Mouse (Mus musculus): Measurements from ENCODE around the gene Tmem248. TPM values are rescaled to one million over a fixed set of nuclear protein-coding genes. Genes with fewer than 3 reads are reported as not detected.

Gene Tmem248
- total and polyA plus RNA-seq, 2 experiments from 2014 or later, result 31.6 to 46.9 TPM

DNA sequence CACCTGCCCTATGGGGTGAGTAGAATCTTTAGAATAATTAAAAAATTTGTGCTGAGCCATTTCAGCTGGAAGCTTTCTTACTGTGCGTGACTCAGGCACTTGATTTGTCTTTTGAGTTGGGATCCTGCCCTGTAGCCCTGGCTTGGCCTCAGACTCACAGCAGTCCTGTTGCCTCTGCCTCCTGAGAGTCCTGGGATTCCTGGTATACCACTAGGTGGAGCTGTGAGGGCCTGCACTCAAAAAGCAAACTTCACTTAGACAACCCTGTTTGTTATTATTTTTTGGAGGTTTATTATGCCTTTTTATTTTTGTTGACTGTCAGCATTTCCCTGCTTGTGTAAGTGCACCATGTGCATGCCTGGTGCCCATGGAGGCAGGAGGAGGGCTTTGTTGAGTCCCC is 50.4 kb downstream of the Tmem248 start:
- WGBS, result 83% methylated on average over 1 of the region's 1 CpGs
- Histone ChIP-seq H3K36me3 (ENCODE audit: insufficient read depth, low read length) (peaks cover 17% of the 10 kb centered on the region), H3K4me1 (ENCODE audit: insufficient read depth, low read length) (no peaks in the 10 kb centered on the region), H3K27me3 (ENCODE audit: insufficient read depth, low read length) (no peaks in the 10 kb centered on the region), H3K27ac (ENCODE audit: low read depth, low read length) (no peak overlapping the region), H3K9me3 (ENCODE audit: low read length) (no peaks in the 10 kb centered on the region), H3K4me2 (ENCODE audit: low read depth, low read length, poor library complexity, severe bottlenecking) (no peak overlapping the region), H3K4me3 (ENCODE audit: low read depth, low read length) (no peak overlapping the region), H3K9ac (replicated peaks; ENCODE audit: low read length, poor library complexity, severe bottlenecking) (no peak overlapping the region)
- DNase-seq (ENCODE audit: low spot score), result peak; percentile 15
- ATAC-seq (ENCODE audit: low FRiP score), result no peak
- peak; percentile 72 for TF ChIP-seq CTCF (IDR thresholded peaks at IDR 0.05)

- Histone ChIP-seq H3K4me3 (ENCODE audit: low read depth, low read length) (no peak overlapping the region), H3K27ac (ENCODE audit: low read depth, low read length) (no peak overlapping the region), H3K36me3 (ENCODE audit: insufficient read depth, low read length) (peaks cover 17% of the 10 kb centered on the region), H3K9me3 (ENCODE audit: low read length) (no peaks in the 10 kb centered on the region), H3K9ac (replicated peaks; ENCODE audit: low read length, poor library complexity, severe bottlenecking) (no peak overlapping the region), H3K4me2 (ENCODE audit: low read depth, low read length, poor library complexity, severe bottlenecking) (no peak overlapping the region), H3K27me3 (ENCODE audit: insufficient read depth, low read length) (no peaks in the 10 kb centered on the region), H3K4me1 (ENCODE audit: insufficient read depth, low read length) (no peaks in the 10 kb centered on the region)
- 85% methylated on average over 11 of the region's 11 CpGs for WGBS
- no peak for TF ChIP-seq CTCF (IDR thresholded peaks at IDR 0.05)
- DNase-seq (ENCODE audit: low spot score), result no peak
- no peak for ATAC-seq (ENCODE audit: low FRiP score)
These were observed 52.1 kb downstream of the Tmem248 start for GRCm38 (mm10) chr5:130268976-130269375.

DNA sequence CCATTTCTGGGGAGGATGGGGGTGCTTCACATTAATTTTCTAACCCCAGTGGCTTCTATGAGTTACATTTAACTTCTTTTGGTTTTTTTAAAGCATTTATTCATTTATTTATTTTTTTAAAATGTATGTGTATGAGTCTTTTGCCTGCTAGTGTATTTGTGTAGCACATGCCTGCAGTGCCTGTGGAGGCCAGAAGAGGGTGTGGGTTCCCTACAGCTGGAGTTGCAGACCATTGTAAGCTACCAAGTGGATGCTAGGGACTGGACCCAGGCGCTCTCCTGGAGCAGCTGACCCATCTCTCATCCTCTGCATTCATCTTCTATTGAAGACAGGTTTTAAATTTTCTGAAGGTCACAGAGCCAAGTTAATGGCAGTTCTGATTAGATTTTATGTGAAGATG is 55.5 kb downstream of the Tmem248 start:
- Histone ChIP-seq H3K4me3 (ENCODE audit: low read depth, low read length) (no peak overlapping the region), H3K27ac (ENCODE audit: low read depth, low read length) (no peak overlapping the region), H3K9ac (replicated peaks; ENCODE audit: low read length, poor library complexity, severe bottlenecking) (no peak overlapping the region), H3K4me1 (ENCODE audit: insufficient read depth, low read length) (no peaks in the 10 kb centered on the region), H3K27me3 (ENCODE audit: insufficient read depth, low read length) (no peaks in the 10 kb centered on the region), H3K36me3 (ENCODE audit: insufficient read depth, low read length) (peaks cover 23% of the 10 kb centered on the region), H3K9me3 (ENCODE audit: low read length) (no peaks in the 10 kb centered on the region), H3K4me2 (ENCODE audit: low read depth, low read length, poor library complexity, severe bottlenecking) (no peak overlapping the region)
- no peak for DNase-seq (ENCODE audit: low spot score)
- no peak for ATAC-seq (ENCODE audit: low FRiP score)
- WGBS, result 100% methylated on average over 1 of the region's 1 CpGs
- peak; percentile 55 for TF ChIP-seq CTCF (IDR thresholded peaks at IDR 0.05)

GRCm38 (mm10) chr5:130273046-130273445 is 56.2 kb downstream of the Tmem248 start:
- Histone ChIP-seq H3K27ac (ENCODE audit: low read depth, low read length) (no peak overlapping the region), H3K27me3 (ENCODE audit: insufficient read depth, low read length) (no peaks in the 10 kb centered on the region), H3K36me3 (ENCODE audit: insufficient read depth, low read length) (peaks cover 20% of the 10 kb centered on the region), H3K4me2 (ENCODE audit: low read depth, low read length, poor library complexity, severe bottlenecking) (no peak overlapping the region), H3K9me3 (ENCODE audit: low read length) (no peaks in the 10 kb centered on the region), H3K9ac (replicated peaks; ENCODE audit: low read length, poor library complexity, severe bottlenecking) (no peak overlapping the region), H3K4me3 (ENCODE audit: low read depth, low read length) (no peak overlapping the region), H3K4me1 (ENCODE audit: insufficient read depth, low read length) (no peaks in the 10 kb centered on the region)
- TF ChIP-seq CTCF (IDR thresholded peaks at IDR 0.05), result no peak
- ATAC-seq (ENCODE audit: low FRiP score) (no peak), DNase-seq (ENCODE audit: low spot score) (no peak)
- 93% methylated on average over 6 of the region's 6 CpGs for WGBS

GRCm38 (mm10) chr5:130275509-130275908 is 58.6 kb downstream of the Tmem248 start:
- DNase-seq (ENCODE audit: low spot score), result peak; percentile 67
- Histone ChIP-seq H3K4me3 (ENCODE audit: low read depth, low read length) (no peak overlapping the region), H3K27me3 (ENCODE audit: insufficient read depth, low read length) (no peaks in the 10 kb centered on the region), H3K27ac (ENCODE audit: low read depth, low read length) (no peak overlapping the region), H3K4me1 (ENCODE audit: insufficient read depth, low read length) (no peaks in the 10 kb centered on the region), H3K9me3 (ENCODE audit: low read length) (no peaks in the 10 kb centered on the region), H3K9ac (replicated peaks; ENCODE audit: low read length, poor library complexity, severe bottlenecking) (no peak overlapping the region), H3K36me3 (ENCODE audit: insufficient read depth, low read length) (peaks cover 21% of the 10 kb centered on the region), H3K4me2 (ENCODE audit: low read depth, low read length, poor library complexity, severe bottlenecking) (no peak overlapping the region)
- TF ChIP-seq CTCF (IDR thresholded peaks at IDR 0.05), result peak; percentile 89
- no peak for ATAC-seq (ENCODE audit: low FRiP score)
- 51% methylated on average over 4 of the region's 4 CpGs for WGBS

DNA sequence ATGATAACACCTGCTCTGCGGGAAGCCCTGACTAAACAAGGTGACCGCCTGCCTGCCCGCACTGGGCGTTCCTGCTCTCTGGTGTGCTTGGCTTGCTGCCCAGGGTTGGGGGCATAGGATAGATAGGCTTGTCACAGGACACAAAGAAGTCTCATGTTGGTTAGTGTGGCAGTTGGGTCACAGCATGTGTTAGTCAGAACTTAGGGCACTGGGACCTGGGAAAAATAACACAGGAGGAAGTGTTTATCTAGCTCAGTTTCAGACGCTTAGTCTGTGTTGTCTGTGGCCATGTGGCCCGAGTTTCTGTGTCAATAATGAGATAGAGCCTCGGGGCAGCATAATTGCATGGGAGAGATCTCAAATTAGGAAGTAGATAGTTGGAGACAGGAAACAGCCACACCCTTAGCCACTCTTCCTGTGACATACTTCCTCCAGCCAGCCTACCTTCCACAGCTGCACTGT is 61.2 kb downstream of the Tmem248 start:
- no peak for ATAC-seq (ENCODE audit: low FRiP score)
- WGBS, result 89% methylated on average over 7 of the region's 7 CpGs
- Histone ChIP-seq H3K27me3 (ENCODE audit: insufficient read depth, low read length) (no peaks in the 10 kb centered on the region), H3K4me3 (ENCODE audit: low read depth, low read length) (no peak overlapping the region), H3K9ac (replicated peaks; ENCODE audit: low read length, poor library complexity, severe bottlenecking) (no peak overlapping the region), H3K4me1 (ENCODE audit: insufficient read depth, low read length) (no peaks in the 10 kb centered on the region), H3K4me2 (ENCODE audit: low read depth, low read length, poor library complexity, severe bottlenecking) (no peak overlapping the region), H3K9me3 (ENCODE audit: low read length) (no peaks in the 10 kb centered on the region), H3K27ac (ENCODE audit: low read depth, low read length) (no peak overlapping the region), H3K36me3 (ENCODE audit: insufficient read depth, low read length) (peaks cover 29% of the 10 kb centered on the region)
- TF ChIP-seq CTCF (IDR thresholded peaks at IDR 0.05), result no peak
- DNase-seq (ENCODE audit: low spot score), result no peak
